Mouse (Mus musculus) ES-E14 (cell line): ENCODE measurements around the gene Ndc1. TPM values are rescaled to one million over a fixed set of nuclear protein-coding genes. Genes with fewer than 3 reads are reported as not detected.

Experiments
- DNase-seq: peaks from one replicate; pipeline ENCODE4 v3.0.0-alpha.2; 2013; ENCODE audit warnings: low read depth, low spot score
- H3K27ac ChIP-seq: 2 replicates; pipeline ENCODE4 v1.5.1; 2012; ENCODE audit warnings: low read depth, mild to moderate bottlenecking, low read length, moderate library complexity, mixed read lengths; ENCODE audit not compliant: poor library complexity, insufficient read depth, severe bottlenecking
- H3K36me3 ChIP-seq: 2 replicates; pipeline ENCODE4 v1.6.1; 2012; ENCODE audit warnings: mild to moderate bottlenecking, low read length, moderate library complexity, mixed read lengths; ENCODE audit not compliant: control insufficient read depth, poor library complexity, insufficient read depth, severe bottlenecking
- H3K4me1 ChIP-seq, 2 experiments: fragments of 150-350 bp in 1 of 2; sonication (generic) in 1 of 2; 2 replicates each; pipeline ENCODE4 v1.6.1; 2012; ENCODE audit warnings: low read length in 2 of 2, mild to moderate bottlenecking in 1 of 2, mixed read lengths in 1 of 2; ENCODE audit not compliant: control insufficient read depth in 2 of 2, insufficient read depth in 2 of 2, poor library complexity in 1 of 2
- H3K4me3 ChIP-seq, 2 experiments: fragments of 150-350 bp in 1 of 2; sonication (generic) in 1 of 2; 2 replicates each; pipeline ENCODE4 v1.5.1; 2012; ENCODE audit warnings: low read length in 2 of 2, low read depth in 1 of 2, mild to moderate bottlenecking in 1 of 2, mixed read lengths in 1 of 2; ENCODE audit not compliant: insufficient read depth in 1 of 2, poor library complexity in 1 of 2, severe bottlenecking in 1 of 2
- H3K9ac ChIP-seq: 2 replicates; pipeline ENCODE4 v1.6.1; 2012; ENCODE audit warnings: low read depth, mild to moderate bottlenecking, low read length, mixed read lengths; ENCODE audit not compliant: poor library complexity, insufficient read depth, severe bottlenecking
- H3K9me3 ChIP-seq: fragments of 150-350 bp; sonication (generic); 2 replicates; pipeline ENCODE4 v1.6.1; 2012; ENCODE audit warnings: low read depth, mild to moderate bottlenecking, low read length; ENCODE audit not compliant: control insufficient read depth, insufficient read depth
- CHD2 ChIP-seq: IDR thresholded peaks from 2 replicates; pipeline ENCODE4 v1.6.1; 2014; ENCODE audit warnings: mild to moderate bottlenecking, low read depth, low read length, inconsistent platforms
- HCFC1 ChIP-seq: IDR thresholded peaks from 2 replicates; pipeline ENCODE4 v1.6.1; 2012; ENCODE audit warnings: low read length, inconsistent platforms, borderline replicate concordance; ENCODE audit not compliant: insufficient read depth
- MAFK ChIP-seq: IDR thresholded peaks from 2 replicates; pipeline ENCODE4 v1.6.1; 2014; ENCODE audit warnings: mild to moderate bottlenecking, low read depth, low read length, inconsistent platforms; ENCODE audit not compliant: insufficient read depth
- ZC3H11A ChIP-seq: IDR thresholded peaks from 2 replicates; pipeline ENCODE4 v1.6.1; 2012; ENCODE audit warnings: low read depth, mild to moderate bottlenecking, inconsistent platforms, low read length, borderline replicate concordance
- ZNF384 ChIP-seq: IDR thresholded peaks from 2 replicates; pipeline ENCODE4 v1.6.1; 2012; ENCODE audit warnings: low read depth, low read length, inconsistent platforms
- in situ Hi-C, 2 experiments: fragments of 600-800 bp; cut with MboI; formaldehyde crosslinking; loops; one replicate each; pipeline ENCODE4 v1.15.1; 2025; ENCODE audit warnings: low sequenced_read_pairs in 2 of 2, inconsistent platforms in 1 of 2; ENCODE audit not compliant: unreplicated experiment in 2 of 2
- total RNA-seq: library from RNA; depleted of rRNA; stranded (reverse); fragments of 300-350 nt; gene quantifications from 2 replicates; pipeline ENCODE4 v1.2.3, GENCODE M21; 2012

The Ndc1 gene
- total RNA-seq, 1 experiment = 102 TPM

DNA sequence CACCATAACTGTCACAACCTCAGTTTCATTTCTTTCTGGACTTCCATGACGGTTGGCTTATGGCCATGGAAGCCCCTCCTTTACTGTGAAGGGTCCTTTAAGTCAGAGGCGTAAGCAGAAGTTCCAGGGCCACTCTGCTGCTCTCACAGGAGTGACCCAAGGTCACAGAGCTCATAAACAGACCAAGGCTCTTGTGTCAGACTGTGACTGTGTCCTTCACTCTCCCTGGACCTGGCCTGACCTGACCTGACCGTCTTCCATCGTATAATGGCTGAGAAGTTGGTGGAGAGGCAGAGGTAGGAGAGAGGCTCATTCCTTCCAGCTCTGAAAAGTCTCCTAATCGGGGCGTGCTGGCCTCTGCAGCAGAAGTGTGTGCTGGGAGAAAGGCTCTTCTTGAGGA is 20.4 kb upstream of the Ndc1 start:
- in situ Hi-C loops = no loop called here
- no peak overlapping the region for H3K9ac ChIP-seq

DNA sequence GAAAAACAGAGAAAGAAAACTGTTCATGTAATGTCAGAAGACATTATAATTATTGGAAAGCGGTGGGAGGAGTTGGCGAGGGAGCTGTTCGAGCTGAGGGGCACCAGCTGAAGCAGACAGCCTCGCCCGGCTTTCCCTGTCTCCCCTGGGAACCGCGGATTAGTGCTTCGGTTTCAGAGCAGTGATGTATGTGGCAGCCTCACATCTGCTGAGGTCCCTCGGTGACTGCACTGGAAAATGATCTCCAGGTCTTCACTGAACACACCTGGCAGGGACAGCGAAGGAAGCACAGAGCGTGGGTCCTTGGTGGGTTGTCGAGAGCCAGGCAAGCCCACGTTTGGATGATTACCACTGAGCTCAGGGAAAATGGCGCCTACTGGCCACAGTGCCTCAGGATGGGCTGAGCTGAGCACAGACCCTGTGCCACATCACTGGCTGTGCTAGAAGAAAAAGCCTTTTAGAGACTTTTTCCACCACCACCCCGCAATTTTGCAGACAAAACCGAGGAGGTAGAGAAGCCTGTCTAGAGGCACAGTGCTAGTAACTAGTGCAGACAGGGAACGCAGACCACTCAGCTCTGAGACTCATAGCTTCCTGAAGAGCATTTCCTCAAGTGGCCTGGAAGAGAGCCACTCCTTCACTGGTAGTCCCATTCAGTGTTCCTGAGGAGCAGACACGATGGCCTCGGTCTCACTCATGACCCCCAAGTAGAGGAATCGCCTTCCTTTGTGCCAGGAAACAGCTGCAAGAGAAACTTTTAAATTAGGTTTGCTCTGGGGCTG is 18.9 kb upstream of the Ndc1 start:
- H3K4me3 ChIP-seq = no peak overlapping the region
- no peaks in the 10 kb centered on the region for H3K9me3 ChIP-seq
- no peak overlapping the region for H3K9ac ChIP-seq
- in situ Hi-C loops = no loop called here
- no peak overlapping the region for H3K27ac ChIP-seq
- no peaks in the 10 kb centered on the region for H3K4me1 ChIP-seq
- H3K36me3 ChIP-seq = no peaks in the 10 kb centered on the region; the same call in 1 of the 2 replicates
- TF ChIP-seq ZC3H11A (no peak), HCFC1 (no peak), ZNF384 (no peak), CHD2 (no peak), MAFK (no peak)
- no peak for DNase-seq

More for the DNA sequence above, 20.4 kb upstream of the Ndc1 start:
- Histone ChIP-seq H3K9me3 (no peaks in the 10 kb centered on the region), H3K4me3 (no peak overlapping the region), H3K27ac (no peak overlapping the region), H3K36me3 (no peaks in the 10 kb centered on the region; the same call in 1 of the 2 replicates), H3K4me1 (no peaks in the 10 kb centered on the region)
- DNase-seq = no peak
- TF ChIP-seq CHD2 (no peak), ZC3H11A (no peak), ZNF384 (no peak), HCFC1 (no peak), MAFK (no peak)

DNA sequence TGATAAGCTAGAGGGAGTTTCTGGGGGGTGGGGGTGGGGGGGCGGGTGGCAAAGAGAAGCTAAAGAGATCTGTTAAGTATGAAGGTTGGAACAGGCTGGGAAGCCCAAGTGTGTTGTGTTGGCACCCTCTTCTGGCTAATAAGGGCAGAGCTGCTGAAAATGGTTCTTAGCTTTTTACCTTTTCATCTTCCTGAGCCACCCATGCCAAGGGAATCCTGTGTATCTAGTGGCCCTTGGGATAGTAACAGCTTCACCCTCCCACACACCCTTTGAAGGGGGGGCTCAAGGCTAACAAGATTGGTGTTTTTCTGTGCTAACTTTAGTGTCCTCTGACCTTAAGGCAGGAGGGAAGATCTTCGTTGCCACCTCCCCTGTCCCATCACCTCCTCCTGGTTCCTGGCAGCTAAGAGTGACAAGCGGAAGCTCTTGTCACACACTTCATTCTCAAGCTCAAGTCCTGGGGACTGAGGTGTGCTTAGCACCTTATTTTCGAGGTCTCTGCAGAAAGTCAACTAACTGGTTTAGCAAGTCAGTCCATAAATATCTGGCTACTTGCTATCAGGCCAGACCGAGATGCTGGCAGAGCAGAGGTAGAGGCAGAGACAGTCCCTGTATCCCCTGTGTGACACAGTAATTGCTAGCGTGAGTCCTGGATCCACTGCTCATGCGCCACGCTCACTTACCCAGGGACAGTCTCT is 18.1 kb upstream of the Ndc1 start:
- Histone ChIP-seq H3K9me3 (no peaks in the 10 kb centered on the region), H3K4me3 (no peak overlapping the region), H3K27ac (no peak overlapping the region), H3K36me3 (no peaks in the 10 kb centered on the region; the same call in 1 of the 2 replicates), H3K9ac (no peak overlapping the region), H3K4me1 (no peaks in the 10 kb centered on the region)
- DNase-seq = no peak
- in situ Hi-C loops = loop anchor here in 1 of 2 experiments (25.0 kb wide), 1 partner anchor 537 kb away; the partner anchor contains the start of gene Acot11
- TF ChIP-seq ZC3H11A = peak; percentile 44; the same call in 1 of the 2 replicates
- TF ChIP-seq MAFK = no peak

DNA sequence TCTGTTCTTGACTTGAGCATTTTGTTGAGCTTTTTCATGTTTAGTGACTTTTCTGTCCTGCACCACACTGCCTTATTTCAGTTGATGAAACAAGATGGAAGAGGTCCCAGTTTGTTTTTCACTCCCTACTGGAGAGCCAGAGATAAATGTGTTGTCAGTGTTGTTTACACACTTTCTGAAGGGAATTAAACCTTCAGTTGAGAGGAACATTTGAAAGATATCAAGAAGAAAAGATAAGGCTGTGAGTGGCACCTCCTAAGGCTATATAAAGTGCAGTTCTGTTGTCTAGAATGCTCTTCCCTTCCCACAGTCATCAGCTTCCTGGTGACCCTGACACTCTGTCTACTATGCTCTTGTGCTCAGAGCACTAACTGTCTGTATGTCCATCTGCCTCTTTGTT is 16.2 kb upstream of the Ndc1 start:
- in situ Hi-C loops = loop anchor here in 1 of 2 experiments (25.0 kb wide), 1 partner anchor 539 kb away; the partner anchor contains the start of gene Acot11
- H3K9me3 ChIP-seq = no peaks in the 10 kb centered on the region
- DNase-seq = no peak
- H3K9ac ChIP-seq = no peak overlapping the region
- no peaks in the 10 kb centered on the region for H3K4me1 ChIP-seq
- H3K36me3 ChIP-seq = no peaks in the 10 kb centered on the region; the same call in 1 of the 2 replicates
- TF ChIP-seq MAFK = no peak
- TF ChIP-seq ZC3H11A = no peak
- TF ChIP-seq ZNF384 = no peak
- no peak for TF ChIP-seq CHD2
- TF ChIP-seq HCFC1 = no peak
- no peak overlapping the region for H3K4me3 ChIP-seq
- H3K27ac ChIP-seq = no peak overlapping the region
